Mouse (Mus musculus): ENCODE data around the gene Cmss1.

DNA sequence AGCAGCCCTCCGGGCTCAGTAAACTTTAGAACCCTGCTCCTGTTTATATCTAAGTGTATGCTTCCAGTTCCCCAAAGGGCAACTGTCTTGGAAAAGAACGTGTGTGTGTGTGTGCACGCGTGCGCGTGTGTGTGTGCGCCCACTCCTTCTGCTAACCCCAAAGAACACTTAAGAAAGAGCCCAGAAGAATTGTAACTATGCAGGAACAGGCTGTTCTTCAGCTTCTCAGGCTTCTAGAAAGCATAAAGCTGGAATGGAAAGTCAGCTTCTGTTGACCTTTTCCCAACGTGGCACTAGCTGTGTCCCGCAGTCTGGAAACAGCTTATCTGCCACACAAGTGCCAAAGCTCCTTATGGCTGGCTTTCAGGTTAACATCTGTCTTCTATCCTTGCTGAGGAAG, 291.6 kb downstream of the Cmss1 start:
- TF ChIP-seq CTCF (IDR thresholded peaks at IDR 0.05; ENCODE audit: extremely low read depth, insufficient read length, insufficient replicate concordance, low read depth, low read length) = no peak
- TF ChIP-seq POLR2A (IDR thresholded peaks at IDR 0.05; ENCODE audit: low read depth, low read length) = no peak

All from small intestine, adult 2 months (tissue).